Mouse (Mus musculus) liver, embryonic 15.5 days (tissue): Measurements from ENCODE around the gene Ypel2. TPM values are rescaled to one million over a fixed set of nuclear protein-coding genes. Genes with fewer than 3 reads are reported as not detected.

Experiments
- ATAC-seq: fragments of 200-750 bp; cut with Nextera tagmentation; 2 replicates; pipeline ENCODE4 v1.8.0; 2017; ENCODE audit warnings: moderate number of reproducible peaks, mild to moderate bottlenecking, moderate library complexity; ENCODE audit not compliant: insufficient read depth
- H3K27ac ChIP-seq: fragments of 300-500 bp; sonication (generic); replicated peaks from 2 replicates; pipeline ENCODE4 v1.5.1; 2015; ENCODE audit warnings: mild to moderate bottlenecking, inconsistent platforms
- H3K27me3 ChIP-seq: fragments of 300-500 bp; sonication (generic); 2 replicates; pipeline ENCODE4 v1.6.1; 2015; ENCODE audit warnings: mild to moderate bottlenecking, inconsistent platforms
- H3K36me3 ChIP-seq: fragments of 300-500 bp; sonication (generic); replicated peaks from 2 replicates; pipeline ENCODE4 v1.6.1; 2015; ENCODE audit warnings: moderate library complexity, mild to moderate bottlenecking, inconsistent platforms
- H3K4me1 ChIP-seq: fragments of 300-500 bp; sonication (generic); replicated peaks from 2 replicates; pipeline ENCODE4 v1.6.1; 2015; ENCODE audit warnings: inconsistent platforms
- H3K4me2 ChIP-seq: fragments of 300-500 bp; sonication (generic); 2 replicates; pipeline ENCODE4 v1.6.1; 2015; ENCODE audit warnings: moderate library complexity, mild to moderate bottlenecking, inconsistent platforms
- H3K4me3 ChIP-seq: fragments of 300-500 bp; sonication (generic); replicated peaks from 2 replicates; pipeline ENCODE4 v1.5.1; 2015; ENCODE audit warnings: mild to moderate bottlenecking, inconsistent platforms
- H3K9ac ChIP-seq: fragments of 300-500 bp; sonication (generic); 2 replicates; pipeline ENCODE4 v1.6.1; 2015; ENCODE audit warnings: moderate library complexity, mild to moderate bottlenecking, inconsistent platforms
- H3K9me3 ChIP-seq: fragments of 300-500 bp; sonication (generic); replicated peaks from 2 replicates; pipeline ENCODE4 v1.6.1; 2016; ENCODE audit warnings: inconsistent platforms
- WGBS: fragments of 180-500 bp; shearing (Covaris S2); methylation state at CpG from one replicate; pipeline ENCODE4 v1.1.7; 2015; ENCODE audit warnings: mixed read lengths; ENCODE audit not compliant: insufficient replicate concordance; 5-methylcytosine and 5-hydroxymethylcytosine counted together
- polyA plus RNA-seq: library from polyadenylated mRNA; unstranded; fragments of >200 nt; fragmentation: Nextera tagmentation; extraction: Ambion mirVana; gene quantifications from 2 replicates; pipeline ENCODE4 v1.2.1, GENCODE M21; 2015

Ypel2 gene
- polyA plus RNA-seq, 1 experiment from 2014 or later: 1.5 TPM

DNA sequence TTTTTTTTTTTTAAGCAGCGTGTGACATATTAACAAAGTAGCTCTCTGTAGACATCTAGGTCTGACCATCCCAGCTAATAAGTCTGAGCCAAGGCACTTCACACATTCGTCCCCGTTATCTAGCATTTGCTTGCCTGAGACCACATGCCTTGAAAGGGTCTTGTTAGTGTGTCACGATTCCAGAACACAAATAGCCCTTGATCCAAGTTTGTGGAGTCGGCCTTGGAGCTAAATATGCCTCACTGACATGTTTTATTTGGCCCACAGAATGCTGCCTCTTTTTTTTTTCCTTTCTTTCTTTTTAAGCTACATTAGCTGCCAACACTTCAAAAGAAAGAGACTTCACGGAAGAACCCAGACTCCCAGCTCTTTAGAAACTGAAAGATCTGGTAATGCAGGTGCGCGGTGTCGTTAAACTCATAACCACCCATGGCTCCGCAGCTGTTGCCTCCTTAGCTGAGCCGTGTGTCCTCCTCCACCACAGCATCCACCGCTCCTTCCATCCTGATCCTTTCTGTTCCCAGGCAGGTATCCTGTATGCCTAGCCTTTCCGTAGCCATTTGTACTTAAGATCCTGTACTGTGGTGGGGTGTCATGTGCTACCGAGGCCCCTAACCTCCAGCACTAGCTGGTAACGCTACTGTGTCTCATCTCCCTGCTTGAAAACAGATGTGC is 100.4 kb downstream of the Ypel2 start:
- Histone ChIP-seq H3K4me3 (no peak overlapping the region), H3K27me3 (peaks cover 6% of the 10 kb centered on the region; the same call in 1 of the 2 replicates), H3K27ac (no peak overlapping the region), H3K9me3 (no peaks in the 10 kb centered on the region), H3K4me1 (peaks cover 13% of the 10 kb centered on the region), H3K36me3 (no peaks in the 10 kb centered on the region), H3K9ac (no peak overlapping the region), H3K4me2 (no peak overlapping the region)
- ATAC-seq: no peak
- WGBS: 73% methylated on average over 15 of the region's 15 CpGs

Other genes starting within 250 kb of the Ypel2 start
- gene Cltc, start 236.1 kb downstream of the Ypel2 start, polyA plus RNA-seq: 79.4 and 91.3 TPM in 2 replicates
- 8.8 and 9.3 TPM in 2 replicates for gene Dhx40, start 186.0 kb downstream of the Ypel2 start, polyA plus RNA-seq
- 4.7 and 5.0 TPM in 2 replicates for gene Gdpd1, start 80.4 kb upstream of the Ypel2 start, polyA plus RNA-seq
- gene Smg8, start 93.1 kb upstream of the Ypel2 start, polyA plus RNA-seq: 6.9 and 7.6 TPM in 2 replicates
- 5.1 and 5.5 TPM in 2 replicates for gene Prr11, start 115.0 kb upstream of the Ypel2 start, polyA plus RNA-seq
- gene Ska2, start 115.5 kb upstream of the Ypel2 start, polyA plus RNA-seq: 22.1 and 24.3 TPM in 2 replicates
- gene Trim37, start 133.4 kb upstream of the Ypel2 start, polyA plus RNA-seq: 16.3 and 17.5 TPM in 2 replicates